Mouse (Mus musculus): ENCODE measurements around the gene Morf4l1. TPM values are rescaled to one million over a fixed set of nuclear protein-coding genes. Genes with fewer than 3 reads are reported as not detected.

The Morf4l1 gene
- total RNA-seq, 1 experiment from 2014 or later: 441 TPM

Other genes starting within 250 kb of the Morf4l1 start
- gene Rasgrf1, start 204.9 kb downstream of the Morf4l1 start, total RNA-seq (2017): 0.10 to 0.32 TPM (median 0.29 TPM) in 3 replicates
- gene Ctsh, start 60.6 kb downstream of the Morf4l1 start, total RNA-seq (2017): 117 to 205 TPM (median 169 TPM) in 3 replicates
- gene Adamts7, start 48.3 kb upstream of the Morf4l1 start, total RNA-seq (2017): not detected in 3 replicates
- 51.8 to 93.0 TPM (median 58.5 TPM) in 3 replicates for gene Tbc1d2b, start 156.0 kb upstream of the Morf4l1 start, total RNA-seq (2017)